Mouse (Mus musculus): ENCODE data around the gene Mrpl12.
"Not testable (repeated sequence)": the region's sequence is repeated elsewhere in the genome, so short reads cannot be mapped to it uniquely, and the experiment has no call there.

Gene Mrpl12

GRCm38 (mm10) chr11:120510375-120511030, 26.1 kb downstream of the Mrpl12 start:
- DNase-seq: peak in 1 of 2 experiments; percentile 35

GRCm38 (mm10) chr11:120512790-120513453, 28.5 kb downstream of the Mrpl12 start:
- no peak for DNase-seq

GRCm38 (mm10) chr11:120514262-120514661, 29.8 kb downstream of the Mrpl12 start:
- DNase-seq: not testable (repeated sequence)

- DNase-seq: peak; percentile 89 to 94
Observed at GRCm38 (mm10) chr11:120515611-120516010, 31.2 kb downstream of the Mrpl12 start.

GRCm38 (mm10) chr11:120517147-120517546, 32.7 kb downstream of the Mrpl12 start:
- peak in 1 of 2 experiments; percentile 16 for DNase-seq

- DNase-seq: peak; percentile 56 to 66
Observed at GRCm38 (mm10) chr11:120518027-120518426, 33.6 kb downstream of the Mrpl12 start.

- DNase-seq: peak; percentile 35 to 38
Observed at GRCm38 (mm10) chr11:120518558-120518957, 34.1 kb downstream of the Mrpl12 start.

GRCm38 (mm10) chr11:120519738-120520137, 35.3 kb downstream of the Mrpl12 start:
- DNase-seq: peak; percentile 77 to 81

- no peak for DNase-seq
Observed at GRCm38 (mm10) chr11:120520498-120520897, 36.1 kb downstream of the Mrpl12 start.

GRCm38 (mm10) chr11:120520967-120521540, 36.6 kb downstream of the Mrpl12 start:
- DNase-seq: peak in 1 of 2 experiments; percentile 18

- no peak for DNase-seq
Observed at GRCm38 (mm10) chr11:120522581-120522980, 38.2 kb downstream of the Mrpl12 start.

GRCm38 (mm10) chr11:120525959-120526358, 41.5 kb downstream of the Mrpl12 start:
- DNase-seq: no peak

- DNase-seq: no peak
Observed at GRCm38 (mm10) chr11:120527690-120528354, 43.4 kb downstream of the Mrpl12 start.

- DNase-seq: no peak
Observed at GRCm38 (mm10) chr11:120528903-120529302, 44.5 kb downstream of the Mrpl12 start.

GRCm38 (mm10) chr11:120530085-120530964, 45.9 kb downstream of the Mrpl12 start, which contains the start of gene Gcgr:
Gene Gcgr, plus strand, starts transcription at chr11:120530699.
- DNase-seq: peak; percentile 27 to 45

GRCm38 (mm10) chr11:120531646-120532045, 47.2 kb downstream of the Mrpl12 start:
- DNase-seq: no peak

- DNase-seq: no peak
Observed at GRCm38 (mm10) chr11:120534093-120534492, 49.7 kb downstream of the Mrpl12 start.

GRCm38 (mm10) chr11:120535145-120535544, 50.7 kb downstream of the Mrpl12 start:
- DNase-seq: no peak

- DNase-seq: no peak
Observed at GRCm38 (mm10) chr11:120535804-120536203, 51.4 kb downstream of the Mrpl12 start.

GRCm38 (mm10) chr11:120538485-120538884, 54.1 kb downstream of the Mrpl12 start:
- peak; percentile 44 to 71 for DNase-seq
